Mouse (Mus musculus): ENCODE measurements around the gene Cdc42se1. TPM values are rescaled to one million over a fixed set of nuclear protein-coding genes. Genes with fewer than 3 reads are reported as not detected.

The Cdc42se1 gene
- polyA plus RNA-seq, 1 experiment from 2014 or later: 111 TPM

DNA sequence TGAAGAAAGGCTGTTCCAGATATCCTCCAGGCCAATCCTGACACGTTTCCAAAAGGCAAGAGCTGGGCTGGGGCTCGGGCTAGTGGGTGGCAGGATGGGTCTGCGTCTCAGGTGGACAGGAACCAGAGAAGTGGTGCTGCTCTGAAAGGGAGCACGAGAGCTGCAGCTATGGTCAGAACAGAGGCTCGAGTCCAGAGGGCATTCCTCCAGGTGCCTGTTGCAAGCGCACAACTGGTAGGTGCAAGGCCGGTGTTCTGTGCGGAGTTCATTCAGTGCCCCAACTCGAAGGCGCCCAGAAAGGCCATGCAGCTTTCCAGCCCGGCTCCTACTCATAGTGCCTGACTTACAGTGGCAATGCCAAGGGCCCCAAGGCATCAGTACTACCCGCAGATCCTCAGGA, 11.4 kb downstream of the Cdc42se1 start:
- H3K9me3 ChIP-seq: no peaks in the 10 kb centered on the region
- peaks cover 9% of the 10 kb centered on the region; the same call in 1 of the 2 replicates for H3K4me1 ChIP-seq
- no peak overlapping the region for H3K9ac ChIP-seq
- 82% methylated on average over 12 of the region's 12 CpGs for whole genome bisulfite sequencing
- H3K4me2 ChIP-seq: no peak overlapping the region
- H3K36me3 ChIP-seq: peaks cover 35% of the 10 kb centered on the region
- ATAC-seq (ENCODE audit: borderline replicate concordance, extremely low read depth, low FRiP score, low TSS enrichment): no peak
- H3K27me3 ChIP-seq: no peaks in the 10 kb centered on the region
- H3K4me3 ChIP-seq: no peak overlapping the region
- no peak overlapping the region for H3K27ac ChIP-seq

DNA sequence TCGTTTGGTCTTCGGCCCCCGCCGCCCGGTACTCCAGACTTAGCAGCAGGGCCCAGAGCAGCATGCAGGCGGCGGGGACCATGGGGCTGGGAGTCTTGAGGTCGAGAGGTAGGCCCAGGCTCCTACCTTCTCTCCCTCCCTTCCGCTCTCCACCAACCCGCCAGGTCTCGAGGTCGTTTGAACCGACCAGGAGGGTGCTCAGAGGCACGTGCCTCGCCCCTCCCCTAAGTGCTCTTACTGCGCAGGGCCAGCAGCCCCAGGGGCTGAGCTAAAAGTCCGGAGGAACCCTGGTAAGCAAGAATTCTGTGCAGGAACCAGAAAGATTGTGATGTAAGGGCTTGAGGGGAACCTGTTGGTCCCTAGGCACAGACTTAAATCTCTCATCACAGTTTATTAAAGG, 12.4 kb downstream of the Cdc42se1 start:
- Histone ChIP-seq H3K36me3 (peaks cover 26% of the 10 kb centered on the region), H3K27ac (no peak overlapping the region), H3K4me3 (no peak overlapping the region), H3K9me3 (no peaks in the 10 kb centered on the region), H3K4me2 (peak overlapping the region; percentile 34; the same call in 1 of the 2 replicates), H3K9ac (no peak overlapping the region), H3K27me3 (no peaks in the 10 kb centered on the region), H3K4me1 (peaks cover 9% of the 10 kb centered on the region; the same call in 1 of the 2 replicates)
- 24% methylated on average over 17 of the region's 17 CpGs for WGBS
- no peak for ATAC-seq (ENCODE audit: borderline replicate concordance, extremely low read depth, low FRiP score, low TSS enrichment)

DNA sequence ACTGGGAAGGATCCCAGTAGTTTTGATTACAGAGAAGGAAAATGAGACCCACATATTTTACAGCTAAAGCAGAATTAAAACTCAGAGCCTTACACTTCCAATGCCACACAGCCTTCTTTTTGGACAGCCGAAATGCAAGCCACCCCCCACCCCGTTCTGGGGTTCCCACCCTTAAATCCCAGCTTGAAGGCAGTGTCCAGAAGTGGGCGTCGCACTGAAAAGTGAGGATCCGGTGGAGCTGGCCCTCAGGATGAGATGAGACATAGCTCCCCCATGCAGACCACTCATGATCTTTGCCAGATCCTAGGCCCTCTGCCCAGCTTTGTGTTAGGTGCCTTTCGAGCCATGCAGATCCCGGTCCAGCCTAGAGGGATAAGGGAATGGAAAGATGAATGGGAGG, 13.0 kb downstream of the Cdc42se1 start, which contains the start of gene Gm128:
TSS of gene Gm128 (minus strand) at position 101 of the 400 bp plus-strand sequence.
- peak within 1 kb of the TSS; percentile 34; the same call in 1 of the 2 replicates for H3K4me2 ChIP-seq
- peaks cover 9% of the 10 kb centered on the region; the same call in 1 of the 2 replicates for H3K4me1 ChIP-seq
- peaks cover 20% of the 10 kb centered on the region for H3K36me3 ChIP-seq
- no peaks in the 10 kb centered on the region for H3K27me3 ChIP-seq
- no peak within 1 kb of the TSS for H3K9ac ChIP-seq
- no peak for ATAC-seq (ENCODE audit: borderline replicate concordance, extremely low read depth, low FRiP score, low TSS enrichment)
- 74% methylated on average over 7 of the region's 7 CpGs for WGBS
- H3K4me3 ChIP-seq: no peak within 1 kb of the TSS
- no peak within 1 kb of the TSS for H3K27ac ChIP-seq
- no peaks in the 10 kb centered on the region for H3K9me3 ChIP-seq

DNA sequence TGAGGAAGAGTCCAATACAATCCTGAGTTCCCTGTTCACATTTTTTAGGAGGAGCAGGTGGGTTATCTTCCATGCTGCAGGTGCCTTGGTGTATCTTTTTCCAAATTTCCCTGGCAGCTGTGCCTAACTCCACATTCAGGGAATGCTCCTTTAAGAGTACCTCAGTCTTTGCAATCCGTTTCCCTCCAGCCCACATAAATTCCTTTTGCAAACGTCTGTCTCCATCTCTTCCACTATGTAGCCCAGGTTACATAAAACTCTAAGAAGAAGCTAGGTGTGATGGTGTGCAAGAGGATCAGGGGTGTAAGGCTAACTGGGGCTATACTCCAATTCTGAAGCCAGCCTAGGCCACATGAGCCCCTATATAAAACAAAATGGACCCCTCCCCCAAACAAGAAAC, 14.6 kb downstream of the Cdc42se1 start:
- no peak for ATAC-seq (ENCODE audit: borderline replicate concordance, extremely low read depth, low FRiP score, low TSS enrichment)

DNA sequence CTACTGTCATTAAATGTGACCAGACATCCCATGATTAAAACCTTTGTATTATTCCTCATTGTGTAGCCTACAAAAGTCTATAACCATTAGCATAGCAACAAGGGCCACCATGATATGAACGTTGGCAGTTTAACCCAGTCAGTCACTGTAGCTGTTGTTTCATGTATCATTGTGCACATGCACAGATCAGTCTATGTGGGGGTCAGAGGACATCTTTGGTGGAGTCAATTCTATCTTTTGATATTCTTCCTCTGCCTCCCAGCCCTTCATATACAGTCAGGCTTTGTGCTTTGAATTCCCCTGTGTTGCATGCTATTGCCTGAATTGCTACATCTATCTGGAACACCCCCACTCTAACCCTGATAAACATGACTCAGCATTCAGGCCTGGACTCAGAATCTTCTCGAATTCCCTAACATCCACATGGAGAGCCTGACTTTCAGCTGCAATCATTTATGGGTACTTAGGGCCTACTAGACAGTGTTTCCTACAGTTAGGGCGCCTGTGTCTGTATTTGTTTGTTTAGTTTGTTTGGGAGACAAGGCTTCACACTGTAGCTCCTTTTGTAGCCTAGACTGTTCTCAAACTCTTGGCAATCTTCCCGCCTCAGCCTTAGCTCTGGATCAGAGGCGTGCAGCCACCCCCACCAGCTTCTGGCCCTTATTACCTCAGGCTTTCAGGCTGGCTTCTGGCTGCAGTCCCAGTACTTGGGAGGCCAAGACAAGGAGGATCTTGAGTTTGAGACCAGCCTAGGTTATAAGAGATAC, 18.1 kb downstream of the Cdc42se1 start:
- Histone ChIP-seq H3K27ac (no peak overlapping the region), H3K9me3 (no peaks in the 10 kb centered on the region), H3K4me1 (0 out of 2 replicates have a peak, but pooled peaks cover 13% of the 10 kb centered on the region), H3K4me3 (no peak overlapping the region), H3K4me2 (no peak overlapping the region), H3K36me3 (no peaks in the 10 kb centered on the region), H3K9ac (no peak overlapping the region), H3K27me3 (no peaks in the 10 kb centered on the region)
- ATAC-seq (ENCODE audit: borderline replicate concordance, extremely low read depth, low FRiP score, low TSS enrichment): peak; percentile 39; the same call in 1 of the 2 replicates
- 70% methylated on average over 5 of the region's 5 CpGs for WGBS

More for the DNA sequence above, 14.6 kb downstream of the Cdc42se1 start:
- Histone ChIP-seq H3K9ac (no peak overlapping the region), H3K36me3 (peaks cover 5% of the 10 kb centered on the region; the same call in 1 of the 2 replicates), H3K4me3 (no peak overlapping the region), H3K27ac (no peak overlapping the region), H3K4me2 (no peak overlapping the region), H3K9me3 (no peaks in the 10 kb centered on the region), H3K4me1 (peaks cover 9% of the 10 kb centered on the region; the same call in 1 of the 2 replicates), H3K27me3 (no peaks in the 10 kb centered on the region)
- 75% methylated on average over 2 of the region's 2 CpGs for WGBS

DNA sequence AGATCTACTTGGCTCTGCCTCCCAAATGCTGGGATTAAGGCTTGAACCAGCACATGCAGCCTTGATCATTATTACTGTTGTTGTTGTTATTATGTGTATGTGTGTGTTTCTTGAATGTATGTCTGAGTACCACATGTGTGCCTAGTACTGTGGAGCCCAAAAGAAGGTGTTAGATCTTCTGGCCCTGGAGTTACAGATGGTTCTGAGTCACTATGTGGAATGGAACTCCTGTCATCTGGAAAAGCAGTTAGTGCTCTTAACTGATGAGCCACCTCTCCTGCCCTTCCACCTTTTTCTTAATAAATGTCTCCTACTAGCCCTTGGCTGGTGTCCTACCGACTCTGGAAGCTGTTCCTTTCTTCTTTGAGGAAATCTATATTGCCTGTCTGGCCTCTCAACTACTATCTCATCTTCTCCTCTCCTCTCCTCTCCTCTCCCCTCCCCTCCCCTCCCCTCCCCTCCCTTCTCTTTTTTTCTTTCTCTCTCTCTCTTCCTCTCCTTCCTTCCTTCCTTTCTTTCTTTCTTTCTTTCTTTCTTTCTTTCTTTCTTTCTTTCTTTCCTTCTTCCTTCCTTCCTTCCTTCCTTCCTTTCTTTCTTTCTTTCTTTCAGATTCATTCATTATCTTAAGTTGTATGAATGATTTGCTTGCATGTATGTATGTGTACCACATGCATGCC, 19.3 kb downstream of the Cdc42se1 start:
- no peak overlapping the region for H3K27ac ChIP-seq
- 45% methylated on average over 1 of the region's 1 CpGs for WGBS

DNA sequence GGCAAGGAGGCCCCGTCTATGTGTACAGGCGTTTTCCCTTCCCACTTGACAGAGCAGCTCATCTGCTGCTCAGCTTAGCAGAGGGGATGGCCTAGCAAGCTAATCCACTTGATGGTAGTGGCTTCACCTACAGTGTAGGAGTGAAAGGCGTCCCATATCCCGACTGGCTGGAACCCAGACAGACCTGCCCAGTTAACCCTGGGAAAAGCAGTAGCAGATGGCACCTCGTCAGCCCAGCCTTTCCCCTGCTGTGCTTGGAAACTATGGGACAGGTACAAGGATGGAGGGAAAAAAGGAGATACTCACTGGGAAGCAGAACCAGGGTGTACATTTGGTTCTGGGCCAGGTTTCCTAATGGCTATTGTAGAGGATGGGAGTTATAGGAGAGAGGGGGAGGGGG, 21.8 kb downstream of the Cdc42se1 start:
- peak overlapping the region; percentile 33 for H3K4me2 ChIP-seq

More for the DNA sequence above, 19.3 kb downstream of the Cdc42se1 start:
- no peaks in the 10 kb centered on the region for H3K27me3 ChIP-seq
- ATAC-seq (ENCODE audit: borderline replicate concordance, extremely low read depth, low FRiP score, low TSS enrichment): no peak
- H3K9ac ChIP-seq: no peak overlapping the region
- H3K36me3 ChIP-seq: no peaks in the 10 kb centered on the region
- H3K4me3 ChIP-seq: no peak overlapping the region
- no peaks in the 10 kb centered on the region for H3K9me3 ChIP-seq
- H3K4me2 ChIP-seq: no peak overlapping the region
- 0 out of 2 replicates have a peak, but pooled peaks cover 13% of the 10 kb centered on the region for H3K4me1 ChIP-seq

DNA sequence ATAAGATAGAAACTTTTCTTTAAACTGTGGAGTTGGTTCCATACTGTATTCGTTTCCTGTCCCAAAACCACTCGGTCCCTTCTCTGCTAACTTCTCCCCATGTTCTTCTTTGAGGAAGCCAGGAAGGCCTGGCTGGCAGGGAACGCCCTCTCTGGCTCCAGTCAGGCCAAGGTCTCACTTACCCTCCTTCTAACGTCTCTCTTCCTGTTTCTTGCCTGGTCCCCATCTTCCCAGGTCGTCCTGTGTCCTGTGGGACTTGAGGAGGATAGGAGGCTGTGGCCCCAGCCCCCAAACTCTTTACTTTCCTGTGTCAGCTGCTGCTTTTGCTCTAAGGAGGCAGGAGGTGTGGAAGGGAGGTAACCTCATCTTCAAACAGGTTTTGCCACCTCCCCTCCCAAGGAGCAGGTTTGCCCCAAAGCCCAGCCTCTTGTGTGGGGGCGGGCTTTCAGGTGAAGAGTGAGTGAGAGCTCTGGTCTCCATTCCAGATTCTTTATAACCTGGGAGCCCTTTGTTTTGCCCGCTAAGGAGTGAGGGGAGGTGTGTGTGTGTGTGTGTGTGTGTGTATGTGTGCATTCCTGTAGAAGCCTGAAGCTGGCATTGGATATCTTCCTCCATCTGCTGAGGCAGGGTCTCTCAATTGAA, 22.4 kb downstream of the Cdc42se1 start, which contains the start of gene Bnipl:
TSS of gene Bnipl (minus strand) at position 411 of the 642 bp plus-strand sequence.
- ATAC-seq (ENCODE audit: borderline replicate concordance, extremely low read depth, low FRiP score, low TSS enrichment): peak; percentile 60
- H3K4me1 ChIP-seq: 0 out of 2 replicates have a peak, but pooled peaks cover 13% of the 10 kb centered on the region
- H3K9ac ChIP-seq: no peak within 1 kb of the TSS
- H3K9me3 ChIP-seq: no peaks in the 10 kb centered on the region
- 24% methylated on average over 7 of the region's 7 CpGs for WGBS
- H3K4me2 ChIP-seq: peak within 1 kb of the TSS; percentile 33
- H3K4me3 ChIP-seq: peak within 1 kb of the TSS; percentile 19; the same call in 1 of the 2 replicates
- peak within 1 kb of the TSS; percentile 63 for H3K27ac ChIP-seq
- peaks cover 14% of the 10 kb centered on the region for H3K36me3 ChIP-seq
- no peaks in the 10 kb centered on the region for H3K27me3 ChIP-seq

More for the DNA sequence above, 21.8 kb downstream of the Cdc42se1 start:
- no peak overlapping the region for H3K4me3 ChIP-seq
- H3K9ac ChIP-seq: no peak overlapping the region
- WGBS: 55% methylated on average over 5 of the region's 5 CpGs
- ATAC-seq (ENCODE audit: borderline replicate concordance, extremely low read depth, low FRiP score, low TSS enrichment): no peak
- H3K27me3 ChIP-seq: no peaks in the 10 kb centered on the region
- H3K36me3 ChIP-seq: peaks cover 8% of the 10 kb centered on the region
- peak overlapping the region; percentile 63 for H3K27ac ChIP-seq
- 0 out of 2 replicates have a peak, but pooled peaks cover 13% of the 10 kb centered on the region for H3K4me1 ChIP-seq
- no peaks in the 10 kb centered on the region for H3K9me3 ChIP-seq

DNA sequence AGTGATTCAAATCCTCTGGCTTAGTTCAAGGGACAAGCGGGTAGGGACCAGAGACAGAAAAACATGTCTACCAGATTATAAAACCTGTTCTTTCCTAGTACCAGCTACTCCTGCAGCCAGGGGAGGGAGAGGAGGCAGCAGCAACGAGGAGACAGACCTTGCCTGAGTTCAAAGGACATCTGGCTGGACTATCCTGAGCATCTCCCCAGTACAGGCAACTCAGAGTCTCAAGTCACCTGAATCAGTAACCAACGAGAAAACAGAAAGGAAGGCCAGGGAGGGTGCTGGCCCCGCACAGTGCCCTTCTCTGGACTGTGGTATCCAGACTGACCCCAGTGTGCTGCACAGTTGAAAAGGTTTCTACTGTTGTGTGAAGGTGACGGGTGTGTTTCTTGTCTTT, 28.4 kb downstream of the Cdc42se1 start:
- Histone ChIP-seq H3K4me2 (no peak overlapping the region), H3K4me1 (no peaks in the 10 kb centered on the region), H3K36me3 (peaks cover 59% of the 10 kb centered on the region), H3K4me3 (no peak overlapping the region), H3K9me3 (no peaks in the 10 kb centered on the region), H3K9ac (no peak overlapping the region), H3K27me3 (no peaks in the 10 kb centered on the region), H3K27ac (no peak overlapping the region)
- ATAC-seq (ENCODE audit: borderline replicate concordance, extremely low read depth, low FRiP score, low TSS enrichment): no peak
- 83% methylated on average over 5 of the region's 5 CpGs for WGBS

DNA sequence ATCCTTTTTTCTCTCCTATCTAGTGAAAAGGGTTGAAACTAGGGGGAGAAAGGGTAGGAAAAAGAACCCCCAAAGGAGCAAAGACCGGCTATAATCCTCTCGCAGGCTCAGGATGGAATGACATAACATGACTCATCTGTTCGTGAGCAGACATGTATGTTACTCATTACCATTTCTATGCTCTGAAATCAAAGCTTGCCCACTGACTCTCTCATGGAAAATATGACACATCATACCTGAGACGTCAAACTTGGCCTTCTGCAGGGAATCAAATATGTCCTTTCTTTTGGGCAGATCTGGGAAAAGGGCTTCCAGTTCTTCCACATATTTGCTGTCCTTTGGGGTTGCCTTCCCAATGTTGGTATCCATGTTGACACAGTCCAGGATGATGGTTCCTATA, 33.4 kb downstream of the Cdc42se1 start:
- H3K4me3 ChIP-seq: no peak overlapping the region
- H3K9me3 ChIP-seq: no peaks in the 10 kb centered on the region
- no peak overlapping the region for H3K27ac ChIP-seq
- H3K27me3 ChIP-seq: no peaks in the 10 kb centered on the region
- H3K4me1 ChIP-seq: no peaks in the 10 kb centered on the region
- peaks cover 61% of the 10 kb centered on the region for H3K36me3 ChIP-seq
- no peak for ATAC-seq (ENCODE audit: borderline replicate concordance, extremely low read depth, low FRiP score, low TSS enrichment)
- no peak overlapping the region for H3K9ac ChIP-seq
- 88% methylated on average over 4 of the region's 4 CpGs for WGBS
- no peak overlapping the region for H3K4me2 ChIP-seq

DNA sequence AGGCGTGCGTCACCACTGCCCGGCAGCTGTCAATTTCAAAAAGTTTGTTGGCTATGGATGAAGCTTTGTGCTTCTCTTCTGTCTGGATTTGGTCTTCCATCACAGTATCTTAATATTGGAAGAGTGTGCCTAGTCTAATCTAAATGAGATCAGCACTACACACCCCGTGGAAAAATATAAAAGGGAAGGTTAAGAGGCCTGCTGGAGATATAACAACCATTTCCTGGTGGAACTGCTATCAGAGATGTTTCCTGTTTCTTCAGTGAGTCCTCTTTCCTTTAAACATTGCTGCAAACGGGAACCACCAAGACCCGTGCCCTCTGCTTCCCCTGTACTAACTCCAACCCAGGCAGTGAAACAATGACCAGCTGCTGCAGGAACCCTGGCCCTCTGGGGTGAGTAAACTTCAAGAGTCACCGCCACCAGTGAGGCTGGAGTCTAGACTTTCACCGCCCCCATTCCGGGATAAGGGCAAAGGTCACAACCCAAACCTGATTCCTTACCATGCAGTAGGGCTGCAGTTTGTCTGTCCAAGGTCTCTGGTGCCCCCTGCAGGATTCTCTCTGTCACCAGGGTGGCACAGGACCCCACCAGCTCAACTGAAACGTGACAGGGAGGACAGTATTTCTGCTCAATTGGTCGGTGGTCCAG, 34.7 kb downstream of the Cdc42se1 start:
- Histone ChIP-seq H3K4me3 (no peak overlapping the region), H3K27me3 (no peaks in the 10 kb centered on the region), H3K4me1 (no peaks in the 10 kb centered on the region), H3K9me3 (no peaks in the 10 kb centered on the region), H3K27ac (no peak overlapping the region), H3K4me2 (no peak overlapping the region), H3K36me3 (peaks cover 60% of the 10 kb centered on the region), H3K9ac (no peak overlapping the region)
- 40% methylated on average over 11 of the region's 11 CpGs for WGBS
- no peak for ATAC-seq (ENCODE audit: borderline replicate concordance, extremely low read depth, low FRiP score, low TSS enrichment)

All from lung, embryonic 15.5 days (tissue).